Mouse (Mus musculus) embryonic facial prominence, embryonic 14.5 days (tissue): ENCODE data around the gene Prrc2a. TPM values are rescaled to one million over a fixed set of nuclear protein-coding genes. Genes with fewer than 3 reads are reported as not detected.

Experiments
- ATAC-seq: fragments of 200-750 bp; cut with Nextera tagmentation; 2 replicates; pipeline ENCODE4 v1.8.0; 2017; ENCODE audit warnings: low read depth, moderate number of reproducible peaks, moderate TSS enrichment
- DNase-seq: peaks from one replicate; pipeline ENCODE4 v3.0.0-alpha.2; 2015; ENCODE audit warnings: low spot score
- H3K27ac ChIP-seq: fragments of 300-500 bp; sonication (generic); replicated peaks from 2 replicates; pipeline ENCODE4 v1.5.1; 2014; ENCODE audit warnings: low read depth, mild to moderate bottlenecking, low read length, moderate library complexity
- H3K27me3 ChIP-seq: fragments of 300-500 bp; sonication (generic); replicated peaks from 2 replicates; pipeline ENCODE4 v1.6.1; 2014; ENCODE audit warnings: low read length; ENCODE audit not compliant: control insufficient read depth, insufficient read depth
- H3K36me3 ChIP-seq: fragments of 300-500 bp; sonication (generic); 2 replicates; pipeline ENCODE4 v1.6.1; 2014; ENCODE audit warnings: low read length, mixed read lengths; ENCODE audit not compliant: control insufficient read depth, insufficient read depth
- H3K4me1 ChIP-seq: fragments of 300-500 bp; sonication (generic); 2 replicates; pipeline ENCODE4 v1.6.1; 2014; ENCODE audit warnings: antibody characterized with exemption, low read length; ENCODE audit not compliant: control insufficient read depth, insufficient read depth
- H3K4me2 ChIP-seq: fragments of 300-500 bp; sonication (generic); 2 replicates; pipeline ENCODE4 v1.6.1; 2014; ENCODE audit warnings: low read depth, mild to moderate bottlenecking, low read length, moderate library complexity, mixed read lengths
- H3K4me3 ChIP-seq: fragments of 300-500 bp; sonication (generic); 2 replicates; pipeline ENCODE4 v1.5.1; 2014; ENCODE audit warnings: low read depth, mild to moderate bottlenecking, low read length
- H3K9ac ChIP-seq: fragments of 300-500 bp; sonication (generic); 2 replicates; pipeline ENCODE4 v1.6.1; 2014; ENCODE audit warnings: low read depth, mild to moderate bottlenecking, low read length, moderate library complexity, mixed read lengths
- H3K9me3 ChIP-seq: fragments of 300-500 bp; sonication (generic); 2 replicates; pipeline ENCODE4 v1.6.1; 2016; ENCODE audit warnings: low read length; ENCODE audit not compliant: control insufficient read depth
- WGBS: fragments of 180-500 bp; shearing (Covaris S2); extraction: QIAGEN DNeasy Blood & Tissue Kit; methylation state at CpG from one replicate; pipeline ENCODE4 v1.1.7; 2014; 5-methylcytosine and 5-hydroxymethylcytosine counted together
- polyA plus RNA-seq: library from polyadenylated mRNA; unstranded; fragments of >200 nt; fragmentation: Nextera tagmentation; extraction: Ambion mirVana; gene quantifications from 2 replicates; pipeline ENCODE4 v1.2.1, GENCODE M21; 2014

The Prrc2a gene
- polyA plus RNA-seq, 1 experiment from 2014 or later = 151 TPM

DNA sequence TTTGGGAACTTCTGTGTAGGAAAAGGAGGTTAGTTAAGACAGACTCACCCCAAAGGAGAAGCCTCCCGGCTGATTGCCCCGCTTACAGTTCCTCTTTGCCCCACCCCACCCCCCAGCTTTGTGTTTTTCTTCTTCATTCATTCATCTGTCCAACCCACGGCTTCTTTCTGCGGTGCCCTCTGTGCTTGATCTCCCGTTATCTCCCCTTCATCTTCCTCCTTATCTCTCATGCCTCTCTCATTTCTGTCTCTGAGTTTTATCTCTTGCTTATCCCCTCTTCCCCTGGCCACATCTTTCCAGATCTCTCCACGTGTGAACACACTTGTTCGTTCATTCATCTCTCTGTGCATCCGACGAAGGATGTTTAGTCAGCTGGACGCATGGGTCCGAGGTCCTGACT lies 36.4 kb upstream of the Prrc2a start:
- Histone ChIP-seq H3K36me3 (no peaks in the 10 kb centered on the region), H3K4me2 (no peak overlapping the region), H3K9ac (no peak overlapping the region), H3K4me1 (peaks cover 1% of the 10 kb centered on the region; the same call in 1 of the 2 replicates), H3K4me3 (0 out of 2 replicates have a peak overlapping the region, but pooled peaks have one; percentile 1), H3K9me3 (no peaks in the 10 kb centered on the region), H3K27ac (no peak overlapping the region), H3K27me3 (peaks cover 38% of the 10 kb centered on the region)
- 83% methylated on average over 11 of the region's 11 CpGs for WGBS
- ATAC-seq (no peak), DNase-seq (no peak)

DNA sequence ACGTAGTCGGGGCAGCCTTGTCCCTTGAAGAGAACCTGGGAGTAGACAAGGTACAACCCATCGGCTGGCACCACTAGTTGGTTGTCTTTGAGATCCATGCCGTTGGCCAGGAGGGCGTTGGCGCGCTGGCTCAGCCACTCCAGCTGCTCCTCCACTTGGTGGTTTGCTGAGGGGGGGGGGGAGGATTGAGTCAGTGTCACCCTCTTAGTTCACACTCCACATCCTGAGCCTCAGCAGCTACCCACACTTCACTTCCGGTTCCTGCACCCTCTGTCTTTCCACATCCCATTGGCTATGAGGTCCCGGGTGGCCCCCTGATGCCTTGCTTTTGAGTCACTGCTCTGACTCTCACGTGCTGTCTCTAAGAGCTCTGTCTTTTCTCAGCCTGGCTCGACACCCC lies 35.7 kb upstream of the Prrc2a start:
- Histone ChIP-seq H3K36me3 (no peaks in the 10 kb centered on the region), H3K9ac (no peak overlapping the region), H3K9me3 (no peaks in the 10 kb centered on the region), H3K27me3 (peaks cover 46% of the 10 kb centered on the region), H3K4me2 (no peak overlapping the region), H3K4me3 (no peak overlapping the region), H3K27ac (no peak overlapping the region), H3K4me1 (peaks cover 8% of the 10 kb centered on the region; the same call in 1 of the 2 replicates)
- DNase-seq (no peak), ATAC-seq (no peak)
- WGBS = 79% methylated on average over 9 of the region's 11 CpGs

DNA sequence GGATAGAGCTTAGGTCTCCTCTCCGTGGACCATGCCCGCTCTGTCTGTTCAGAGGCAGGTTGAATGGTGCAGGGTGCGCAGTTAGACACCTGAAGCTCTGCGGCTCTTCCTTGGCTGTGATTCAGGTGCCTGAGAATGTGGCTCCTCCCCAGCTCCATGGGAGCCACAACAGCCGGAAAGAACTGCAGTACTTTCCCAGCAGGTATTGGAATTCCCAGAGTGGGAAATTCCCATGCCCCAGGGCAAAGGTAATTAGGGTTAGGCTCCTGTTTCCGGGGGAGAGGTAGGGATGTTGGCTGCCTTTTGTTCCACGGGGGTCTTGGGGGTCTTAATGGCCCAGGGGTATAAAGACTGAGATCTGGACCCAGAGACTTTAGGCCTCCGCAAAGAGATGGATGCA lies 34.2 kb upstream of the Prrc2a start:
- H3K4me2 ChIP-seq = no peak overlapping the region
- WGBS = 14% methylated on average over 8 of the region's 8 CpGs
- no peak overlapping the region for H3K27ac ChIP-seq
- H3K9me3 ChIP-seq = no peaks in the 10 kb centered on the region
- H3K4me3 ChIP-seq = no peak overlapping the region
- H3K4me1 ChIP-seq = peaks cover 11% of the 10 kb centered on the region; the same call in 1 of the 2 replicates
- no peak overlapping the region for H3K9ac ChIP-seq
- peaks cover 50% of the 10 kb centered on the region for H3K27me3 ChIP-seq
- DNase-seq (no peak), ATAC-seq (no peak)
- H3K36me3 ChIP-seq = no peaks in the 10 kb centered on the region

DNA sequence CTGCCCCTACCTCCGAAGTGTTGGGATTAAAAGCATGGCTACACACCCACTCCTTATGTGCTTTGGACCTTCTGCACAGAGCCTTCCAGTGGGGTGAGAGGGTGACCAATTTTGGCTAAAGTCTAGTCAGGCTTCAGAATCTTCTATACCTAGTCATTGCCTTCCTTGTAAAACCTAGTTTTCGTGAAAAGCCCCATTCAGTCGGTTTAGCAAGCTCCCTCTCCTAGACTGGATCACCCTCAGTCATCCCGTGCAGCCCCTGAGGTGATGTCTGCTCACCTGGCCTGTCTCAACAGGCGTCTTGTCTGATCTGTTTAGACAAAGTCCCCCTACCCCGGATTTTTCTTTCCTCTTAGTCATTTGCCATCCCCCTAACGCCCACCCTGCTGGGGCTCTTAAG lies 33.3 kb upstream of the Prrc2a start:
- H3K36me3 ChIP-seq = no peaks in the 10 kb centered on the region
- DNase-seq (no peak), ATAC-seq (no peak)
- no peak overlapping the region for H3K4me2 ChIP-seq
- no peaks in the 10 kb centered on the region for H3K9me3 ChIP-seq
- peaks cover 43% of the 10 kb centered on the region for H3K27me3 ChIP-seq
- 59% methylated on average over 7 of the region's 7 CpGs for WGBS
- H3K27ac ChIP-seq = no peak overlapping the region
- peaks cover 11% of the 10 kb centered on the region; the same call in 1 of the 2 replicates for H3K4me1 ChIP-seq
- no peak overlapping the region for H3K9ac ChIP-seq
- no peak overlapping the region for H3K4me3 ChIP-seq

DNA sequence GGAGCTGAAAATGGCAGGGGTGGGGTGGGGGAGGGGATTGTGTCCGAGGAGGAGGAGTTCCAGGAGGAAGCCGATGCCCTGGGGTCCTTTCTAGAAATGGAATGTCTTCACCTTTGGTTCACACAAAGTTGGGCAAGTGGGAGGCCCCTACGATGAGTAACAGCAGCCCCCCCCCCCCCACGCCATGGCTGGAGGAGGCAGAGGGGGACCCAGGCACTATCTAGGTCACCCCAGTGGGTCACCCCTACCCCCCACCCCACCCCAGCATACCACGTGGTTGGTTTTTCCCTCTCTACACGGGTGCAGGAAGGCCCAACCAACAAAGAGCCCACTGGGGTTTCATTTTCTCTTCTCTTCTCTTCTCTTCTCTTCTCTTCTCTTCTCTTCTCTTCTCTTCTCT lies 32.4 kb upstream of the Prrc2a start:
- Histone ChIP-seq H3K9me3 (no peaks in the 10 kb centered on the region), H3K36me3 (no peaks in the 10 kb centered on the region), H3K4me1 (peaks cover 11% of the 10 kb centered on the region; the same call in 1 of the 2 replicates), H3K27me3 (peaks cover 37% of the 10 kb centered on the region), H3K27ac (no peak overlapping the region), H3K4me2 (no peak overlapping the region), H3K9ac (no peak overlapping the region), H3K4me3 (no peak overlapping the region)
- DNase-seq (no peak), ATAC-seq (no peak)
- WGBS = 44% methylated on average over 4 of the region's 6 CpGs

DNA sequence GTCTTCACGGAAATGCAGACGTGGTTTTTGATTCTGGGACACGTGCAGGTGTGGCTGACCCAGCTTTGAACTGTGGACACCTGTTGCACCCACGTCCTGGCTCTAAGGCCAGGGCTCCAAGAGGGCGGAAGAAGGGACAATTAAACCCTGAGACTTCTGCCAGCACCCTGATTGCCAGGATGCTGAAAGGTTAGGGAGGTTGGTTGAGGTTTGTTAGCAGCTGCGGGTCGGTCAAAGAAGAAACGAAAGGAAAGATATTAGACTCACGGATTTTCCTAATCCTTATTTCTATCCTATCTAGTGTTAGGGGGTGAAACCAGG lies 31.6 kb upstream of the Prrc2a start:
- H3K27me3 ChIP-seq = peaks cover 37% of the 10 kb centered on the region
- H3K27ac ChIP-seq = no peak overlapping the region
- H3K9me3 ChIP-seq = no peaks in the 10 kb centered on the region
- WGBS = 29% methylated on average over 9 of the region's 9 CpGs
- no peaks in the 10 kb centered on the region for H3K36me3 ChIP-seq
- peaks cover 11% of the 10 kb centered on the region; the same call in 1 of the 2 replicates for H3K4me1 ChIP-seq
- no peak for DNase-seq
- ATAC-seq = no peak
- H3K4me3 ChIP-seq = peak overlapping the region; percentile 46
- peak overlapping the region; percentile 60; the same call in 1 of the 2 replicates for H3K9ac ChIP-seq
- peak overlapping the region; percentile 83 for H3K4me2 ChIP-seq

DNA sequence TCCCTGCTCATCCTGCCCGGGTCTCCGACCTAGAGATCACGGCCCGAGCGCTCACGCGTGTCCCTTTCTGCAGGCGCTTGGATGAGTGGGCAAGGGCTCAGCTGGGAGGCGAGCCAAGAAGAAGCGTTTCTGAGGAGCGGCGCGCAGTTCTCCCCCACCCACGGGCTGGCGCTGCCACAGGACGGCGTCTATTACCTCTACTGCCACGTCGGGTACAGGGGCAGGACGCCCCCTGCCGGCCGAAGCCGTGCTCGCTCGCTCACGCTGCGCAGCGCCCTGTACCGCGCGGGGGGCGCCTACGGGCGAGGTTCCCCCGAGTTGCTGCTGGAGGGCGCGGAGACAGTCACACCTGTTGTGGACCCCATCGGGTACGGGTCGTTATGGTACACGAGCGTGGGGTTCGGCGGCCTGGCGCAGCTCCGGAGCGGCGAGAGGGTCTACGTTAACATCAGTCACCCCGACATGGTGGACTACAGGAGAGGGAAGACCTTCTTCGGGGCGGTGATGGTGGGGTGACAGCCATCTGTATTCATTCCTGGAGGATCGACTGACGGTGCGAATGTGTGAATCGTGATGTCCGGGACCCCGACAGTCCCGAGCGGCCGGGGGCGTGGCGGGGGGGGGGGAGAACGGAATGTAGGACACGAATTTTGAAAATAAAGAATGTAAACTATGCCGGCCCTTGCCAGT lies 31.1 kb upstream of the Prrc2a start:
- Histone ChIP-seq H3K4me1 (peaks cover 11% of the 10 kb centered on the region; the same call in 1 of the 2 replicates), H3K4me3 (peak overlapping the region; percentile 46), H3K27me3 (peaks cover 37% of the 10 kb centered on the region), H3K4me2 (peak overlapping the region; percentile 83), H3K9me3 (no peaks in the 10 kb centered on the region), H3K36me3 (no peaks in the 10 kb centered on the region), H3K27ac (no peak overlapping the region), H3K9ac (peak overlapping the region; percentile 60)
- ATAC-seq (peak; percentile 92), DNase-seq (peak; percentile 77)
- 1% methylated on average over 50 of the region's 66 CpGs for WGBS

DNA sequence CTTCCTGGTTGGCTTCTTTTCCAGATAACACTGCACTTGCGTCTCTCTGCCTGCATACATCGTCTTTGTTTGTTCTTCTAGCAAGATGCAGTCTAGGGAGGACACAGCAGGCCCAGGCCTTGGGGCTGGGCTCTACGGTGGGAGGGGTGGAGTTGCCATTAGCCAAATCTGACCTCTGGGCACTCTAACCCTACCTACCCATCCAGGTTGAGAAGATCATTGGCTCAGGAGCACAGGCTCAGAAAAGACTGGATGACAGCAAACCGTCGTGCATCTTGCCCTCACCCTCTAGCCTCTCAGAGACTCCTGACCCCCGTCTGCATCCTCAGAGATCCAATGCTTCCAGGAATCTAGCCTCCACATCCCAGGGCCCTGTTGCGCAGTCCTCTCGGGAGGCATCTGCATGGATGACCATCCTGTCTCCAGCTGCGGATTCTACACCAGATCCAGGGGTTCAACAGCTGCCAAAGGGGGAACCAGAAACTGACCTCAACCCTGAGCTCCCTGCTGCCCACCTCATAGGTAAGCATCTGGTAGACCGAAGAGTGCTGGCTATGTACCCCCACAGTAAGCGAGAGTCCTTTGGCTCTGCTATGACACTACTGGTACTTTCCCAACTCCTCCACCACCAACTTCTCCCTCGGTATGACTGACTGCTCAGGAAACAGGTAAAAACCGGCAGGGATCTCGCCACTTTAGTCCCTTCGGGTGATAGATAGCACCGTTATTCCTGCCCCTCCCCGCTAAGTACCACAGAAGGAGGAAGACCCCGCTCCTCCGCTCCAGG lies 30.3 kb upstream of the Prrc2a start:
- Histone ChIP-seq H3K4me2 (peak overlapping the region; percentile 83), H3K27ac (no peak overlapping the region), H3K9ac (peak overlapping the region; percentile 60), H3K9me3 (no peaks in the 10 kb centered on the region), H3K4me1 (peaks cover 11% of the 10 kb centered on the region; the same call in 1 of the 2 replicates), H3K4me3 (peak overlapping the region; percentile 46), H3K36me3 (no peaks in the 10 kb centered on the region), H3K27me3 (peaks cover 37% of the 10 kb centered on the region)
- DNase-seq (no peak), ATAC-seq (0 out of 2 replicates have a peak, but pooled peaks have one; percentile 31)
- WGBS = 43% methylated on average over 18 of the region's 19 CpGs
